Mouse (Mus musculus) myocyte (in vitro differentiated cells): ENCODE measurements around the gene Acer1. TPM values are rescaled to one million over a fixed set of nuclear protein-coding genes. Genes with fewer than 3 reads are reported as not detected.

Experiments
- H3K27me3 ChIP-seq: one replicate; pipeline ENCODE4 v1.6.1; 2011; ENCODE audit not compliant: control insufficient read depth, insufficient read depth, insufficient read length
- H3K36me3 ChIP-seq: one replicate; pipeline ENCODE4 v1.6.1; 2011; ENCODE audit not compliant: control insufficient read depth, insufficient read depth
- H3K4me2 ChIP-seq: one replicate; pipeline ENCODE4 v1.6.1; 2011; ENCODE audit warnings: low read depth, control low read depth
- H3K4me3 ChIP-seq: one replicate; pipeline ENCODE4 v1.5.1; 2011; ENCODE audit warnings: mild to moderate bottlenecking, control low read depth, moderate library complexity
- H3K79me2 ChIP-seq: one replicate; pipeline ENCODE4 v1.6.1; 2011; ENCODE audit not compliant: control insufficient read depth, insufficient read depth
- H3ac ChIP-seq: one replicate; pipeline ENCODE4 v1.6.1; 2011; ENCODE audit not compliant: control insufficient read depth, insufficient read length
- CEBPB ChIP-seq: IDR thresholded peaks from 2 replicates; pipeline ENCODE4 v1.6.1; 2011; ENCODE audit warnings: mild to moderate bottlenecking, moderate library complexity; ENCODE audit not compliant: poor library complexity, insufficient read depth, severe bottlenecking
- E2F4 ChIP-seq: IDR thresholded peaks from one replicate; pipeline ENCODE4 v1.6.1; 2011; ENCODE audit warnings: mild to moderate bottlenecking, control low read depth, moderate library complexity; ENCODE audit not compliant: insufficient read depth
- MAX ChIP-seq: IDR thresholded peaks from one replicate; pipeline ENCODE4 v1.6.1; 2011; ENCODE audit warnings: low read depth, mild to moderate bottlenecking, control low read depth
- MYOD1 ChIP-seq, 3 experiments: IDR thresholded peaks; one replicate each; pipeline ENCODE4 v1.6.1; 2011; ENCODE audit warnings: control low read depth in 2 of 3, low read depth in 2 of 3, mild to moderate bottlenecking in 2 of 3, moderate library complexity in 1 of 3; ENCODE audit not compliant: insufficient read length in 2 of 3, control insufficient read depth in 1 of 3
- MYOG ChIP-seq, 3 experiments: IDR thresholded peaks; one replicate each; pipeline ENCODE4 v1.6.1; 2011; ENCODE audit warnings: control low read depth in 2 of 3, low read depth in 2 of 3, mild to moderate bottlenecking in 2 of 3; ENCODE audit not compliant: insufficient read length in 2 of 3, control insufficient read depth in 1 of 3, insufficient read depth in 1 of 3
- POLR2A ChIP-seq: IDR thresholded peaks from one replicate; pipeline ENCODE4 v1.6.1; 2011; ENCODE audit warnings: low read depth, mild to moderate bottlenecking, control low read depth, moderate library complexity; ENCODE audit not compliant: insufficient read length
- POLR2AphosphoS2 ChIP-seq: IDR thresholded peaks from one replicate; pipeline ENCODE4 v1.6.1; 2011; ENCODE audit warnings: low read depth, control low read depth; ENCODE audit not compliant: insufficient read length
- REST ChIP-seq: IDR thresholded peaks from one replicate; pipeline ENCODE4 v1.6.1; 2011; ENCODE audit warnings: mild to moderate bottlenecking, control low read depth, moderate library complexity; ENCODE audit not compliant: insufficient read depth, insufficient read length
- SRF ChIP-seq: IDR thresholded peaks from one replicate; pipeline ENCODE4 v1.6.1; 2011; ENCODE audit warnings: low read depth; ENCODE audit not compliant: control insufficient read depth, insufficient read length
- TCF12 ChIP-seq: IDR thresholded peaks from one replicate; pipeline ENCODE4 v1.6.1; 2011; ENCODE audit warnings: mild to moderate bottlenecking, control low read depth; ENCODE audit not compliant: poor library complexity, insufficient read depth, severe bottlenecking
- TCF3 ChIP-seq: IDR thresholded peaks from one replicate; pipeline ENCODE4 v1.6.1; 2011; ENCODE audit warnings: low read depth, control low read depth; ENCODE audit not compliant: insufficient read length
- USF1 ChIP-seq: IDR thresholded peaks from one replicate; pipeline ENCODE4 v1.6.1; 2011; ENCODE audit warnings: low read depth, mild to moderate bottlenecking, control low read depth, moderate library complexity
- polyA plus RNA-seq: library from polyadenylated mRNA; unstranded; fragments of >200 nt; fragmentation: generic; extraction: Trizol; gene quantifications from one replicate; pipeline ENCODE4 v1.2.1, GENCODE M21; 2012; ENCODE audit warnings: missing spikeins

Acer1 gene
- polyA plus RNA-seq, 1 experiment: not detected

DNA sequence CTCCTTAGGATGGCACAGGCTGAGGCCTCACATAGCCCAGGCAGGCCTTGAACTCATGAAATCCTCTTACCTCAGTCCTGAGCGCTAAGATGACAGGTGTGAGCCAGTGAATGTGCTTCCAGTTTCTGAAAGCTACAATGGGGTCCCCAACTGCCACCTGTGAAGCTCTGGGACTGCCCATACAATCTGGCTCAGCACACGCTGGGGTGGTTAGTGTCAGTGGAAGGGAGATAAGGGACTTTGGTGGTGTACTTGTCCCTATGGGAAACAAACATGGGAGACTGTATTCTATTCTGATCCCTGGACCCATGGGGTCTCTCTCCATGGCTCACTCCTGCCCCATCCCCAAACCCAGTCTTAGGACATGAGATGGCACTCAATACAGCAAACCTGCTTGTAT lies 37.8 kb upstream of the Acer1 start:
- TF ChIP-seq E2F4 (no peak), USF1 (no peak)
- Histone ChIP-seq H3K79me2 (no peaks in the 10 kb centered on the region), H3K36me3 (peaks cover under 1% of the 10 kb centered on the region), H3K4me2 (no peak overlapping the region), H3ac (no peak overlapping the region), H3K27me3 (no peaks in the 10 kb centered on the region), H3K4me3 (no peak overlapping the region)

DNA sequence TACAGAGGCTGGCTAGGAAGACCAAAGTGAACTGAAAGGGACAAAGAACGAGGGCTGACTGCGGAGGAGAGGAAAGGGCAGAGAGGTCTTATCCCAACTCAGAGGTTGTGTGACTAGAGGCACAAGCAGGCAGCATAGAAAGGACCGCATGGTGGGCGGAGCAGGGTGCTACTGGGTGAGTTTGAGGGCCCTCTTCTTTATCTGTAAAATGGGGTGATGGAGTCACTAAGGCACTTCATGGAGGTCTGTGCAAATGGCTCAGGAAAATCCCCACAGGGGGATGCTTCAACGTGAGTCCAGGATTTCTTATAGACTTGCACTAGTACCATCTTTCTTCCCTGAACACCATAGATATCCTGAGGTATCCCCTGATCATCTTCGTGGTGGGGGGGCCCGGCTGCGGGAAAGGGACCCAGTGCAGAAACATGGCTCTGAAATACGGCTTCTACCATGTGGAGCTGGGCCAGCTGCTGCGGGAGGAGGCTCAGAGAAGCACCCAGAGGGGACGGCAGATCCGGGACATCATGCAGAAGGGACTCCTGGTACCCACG lies 30.4 kb upstream of the Acer1 start:
- Histone ChIP-seq H3K27me3 (no peaks in the 10 kb centered on the region), H3K36me3 (peaks cover 3% of the 10 kb centered on the region), H3ac (peak overlapping the region; percentile 39), H3K79me2 (peaks cover 18% of the 10 kb centered on the region), H3K4me3 (peak overlapping the region; percentile 87), H3K4me2 (peak overlapping the region; percentile 82)
- no peak for TF ChIP-seq USF1
- no peak for TF ChIP-seq MYOD1 (IDR thresholded peaks at IDR 0.05; ENCODE audit: control insufficient read depth in 1 of 3, insufficient read length in 2 of 3, low read depth in 2 of 3)
- no peak for TF ChIP-seq REST
- TF ChIP-seq TCF3: no peak

DNA sequence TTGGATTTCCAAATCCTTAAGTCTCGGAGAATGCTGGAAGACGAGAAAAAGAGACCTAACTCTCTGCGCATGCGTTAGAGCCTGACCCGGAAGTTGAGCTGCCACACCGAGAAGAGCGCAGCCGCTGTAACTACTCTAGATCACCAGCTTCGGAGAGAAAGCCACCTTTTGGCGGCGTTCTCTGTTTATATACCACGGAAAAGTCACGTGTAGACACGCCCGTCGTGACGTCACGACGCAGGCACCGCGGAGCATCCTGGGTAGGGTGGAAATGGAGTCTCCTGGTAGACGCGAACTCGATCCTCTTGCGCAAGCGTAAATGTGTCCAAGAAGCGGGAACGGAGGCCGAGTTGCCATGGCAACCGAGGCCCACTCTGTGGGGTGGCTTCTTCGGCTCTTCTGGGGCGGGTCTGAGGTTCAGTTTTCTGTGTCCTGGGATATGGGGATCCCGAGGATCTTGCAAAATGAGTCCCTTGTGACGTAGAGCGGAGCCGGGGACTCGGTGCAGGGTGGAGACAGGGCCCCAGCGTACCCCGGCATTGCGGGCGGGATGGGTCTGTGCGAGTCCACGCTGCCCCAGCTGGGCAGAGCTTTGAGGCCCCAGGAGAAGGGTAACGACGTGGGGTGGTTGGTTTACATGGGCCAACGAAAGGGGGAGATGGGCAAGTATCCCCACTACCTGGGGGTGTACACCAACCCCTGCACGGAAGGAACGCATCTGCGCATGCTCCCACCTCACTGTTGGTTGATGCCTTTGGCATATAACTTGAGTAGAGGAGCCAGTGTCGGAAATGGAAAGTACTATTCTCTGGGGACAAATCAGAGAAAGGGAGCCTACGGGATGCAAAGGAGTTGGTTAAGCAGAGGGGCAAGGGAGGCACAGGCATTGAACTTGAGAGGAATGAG lies 29.6 kb upstream of the Acer1 start, which contains the start of the genes Gtf2f1 and Gm17949:
Gene Gtf2f1, minus strand, starts transcription at position 53 of the 906 bp plus-strand sequence.
Gene Gm17949, plus strand, starts transcription at position 234 of the 906 bp plus-strand sequence.
- Histone ChIP-seq H3K79me2 (peaks cover 18% of the 10 kb centered on the region), H3ac (peak within 1 kb of the TSS; percentile 39), H3K36me3 (peaks cover 4% of the 10 kb centered on the region), H3K4me2 (peak within 1 kb of the TSS; percentile 94), H3K27me3 (no peaks in the 10 kb centered on the region), H3K4me3 (peak within 1 kb of the TSS; percentile 87)
- TF ChIP-seq USF1 (peak; percentile 100), MAX (peak; percentile 27), POLR2AphosphoS2 (peak; percentile 90), POLR2A (peak; percentile 95), E2F4 (no peak), REST (no peak), MYOG (IDR thresholded peaks at IDR 0.05; ENCODE audit: control insufficient read depth in 1 of 3, insufficient read depth in 1 of 3, insufficient read length in 2 of 3, low read depth in 2 of 3) (no peak), CEBPB (peak; percentile 90), TCF3 (no peak), MYOD1 (IDR thresholded peaks at IDR 0.05; ENCODE audit: control insufficient read depth in 1 of 3, insufficient read length in 2 of 3, low read depth in 2 of 3) (no peak), SRF (peak; percentile 55), TCF12 (no peak)

DNA sequence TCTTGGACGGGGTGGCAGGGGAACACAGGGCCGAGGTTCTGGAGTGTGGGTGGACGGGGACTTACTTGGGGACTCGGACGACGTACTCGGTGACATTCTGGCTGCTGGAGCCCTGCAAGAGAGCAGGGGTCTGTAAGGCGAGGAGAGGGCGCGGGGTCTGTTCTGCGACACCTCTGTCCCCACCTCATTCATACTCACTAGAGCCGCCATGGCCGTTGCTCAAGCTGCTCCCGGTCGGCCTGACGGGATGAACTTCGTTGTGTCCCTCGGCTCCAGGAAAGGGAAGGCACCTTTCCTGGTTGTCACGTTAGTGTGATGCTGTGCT lies 28.9 kb upstream of the Acer1 start:
- peak overlapping the region; percentile 94 for H3K4me2 ChIP-seq
- H3K79me2 ChIP-seq: peaks cover 18% of the 10 kb centered on the region
- H3K4me3 ChIP-seq: peak overlapping the region; percentile 87
- H3K27me3 ChIP-seq: no peaks in the 10 kb centered on the region
- TF ChIP-seq TCF3: no peak
- H3ac ChIP-seq: peak overlapping the region; percentile 39
- H3K36me3 ChIP-seq: peaks cover 9% of the 10 kb centered on the region

DNA sequence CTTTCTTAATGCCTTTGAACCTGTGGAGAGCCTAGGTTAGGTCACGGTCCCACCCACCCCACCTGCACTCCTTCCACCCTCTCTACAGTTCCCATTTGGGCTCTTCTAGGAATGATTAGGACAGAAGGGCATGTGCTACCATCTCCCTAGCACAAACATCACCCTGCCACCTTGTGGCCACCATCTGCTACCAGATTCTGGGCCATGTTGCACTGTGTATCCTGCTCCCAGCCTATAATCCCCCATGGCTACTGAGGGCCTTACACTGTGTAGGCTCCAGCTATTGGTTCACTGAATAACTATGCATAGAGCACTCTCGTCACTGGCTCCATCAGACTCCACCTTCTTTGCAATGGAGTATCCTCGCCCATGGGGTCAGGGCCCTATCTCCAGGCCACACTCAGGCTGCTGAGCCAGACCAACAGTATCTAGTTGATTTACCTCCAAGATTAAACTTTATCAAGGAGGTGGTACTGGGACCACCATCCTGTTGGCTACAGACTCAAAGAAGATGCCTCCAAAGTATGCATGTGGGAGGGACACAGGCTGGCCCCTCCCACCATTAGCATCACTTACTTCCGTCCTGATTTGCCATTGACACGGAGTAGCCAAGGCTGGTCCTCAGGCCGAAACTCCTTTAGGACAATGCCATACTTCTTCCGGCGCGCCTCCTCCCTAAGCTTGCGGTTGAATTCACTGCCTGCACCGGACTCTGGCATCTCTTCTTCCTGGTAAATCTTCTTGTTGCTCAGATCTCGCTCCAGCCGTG lies 25.4 kb upstream of the Acer1 start:
- H3ac ChIP-seq: no peak overlapping the region
- H3K27me3 ChIP-seq: no peaks in the 10 kb centered on the region
- H3K79me2 ChIP-seq: peaks cover 18% of the 10 kb centered on the region
- TF ChIP-seq E2F4 (no peak), POLR2A (no peak), REST (no peak), MYOG (IDR thresholded peaks at IDR 0.05; ENCODE audit: control insufficient read depth in 1 of 3, insufficient read depth in 1 of 3, insufficient read length in 2 of 3, low read depth in 2 of 3) (no peak), MYOD1 (IDR thresholded peaks at IDR 0.05; ENCODE audit: control insufficient read depth in 1 of 3, insufficient read length in 2 of 3, low read depth in 2 of 3) (no peak), POLR2AphosphoS2 (no peak), TCF3 (no peak), USF1 (no peak), MAX (no peak), SRF (no peak), CEBPB (no peak), TCF12 (no peak)
- H3K36me3 ChIP-seq: peaks cover 10% of the 10 kb centered on the region
- no peak overlapping the region for H3K4me3 ChIP-seq
- H3K4me2 ChIP-seq: no peak overlapping the region
